Mouse (Mus musculus) heart, embryonic 11.5 days (tissue): ENCODE results near the gene 4430402I18Rik. TPM values are rescaled to one million over a fixed set of nuclear protein-coding genes. Genes with fewer than 3 reads are reported as not detected.
"Not testable (repeated sequence)": the region's sequence is repeated elsewhere in the genome, so short reads cannot be mapped to it uniquely, and the experiment has no call there.

Experiments
- ATAC-seq: fragments of 200-750 bp; cut with Nextera tagmentation; replicated peaks from 2 replicates; pipeline ENCODE4 v1.8.0; 2017; ENCODE audit warnings: moderate library complexity; ENCODE audit not compliant: insufficient number of reproducible peaks, low FRiP score, low TSS enrichment
- H3K27ac ChIP-seq: fragments of 300-500 bp; sonication (generic); 2 replicates; pipeline ENCODE4 v1.5.1; 2014; ENCODE audit warnings: mild to moderate bottlenecking, low read depth, low read length
- H3K27me3 ChIP-seq: fragments of 300-500 bp; sonication (generic); 2 replicates; pipeline ENCODE4 v1.6.1; 2014; ENCODE audit warnings: mild to moderate bottlenecking, low read length, mixed read lengths; ENCODE audit not compliant: control insufficient read depth, insufficient read depth
- H3K36me3 ChIP-seq: fragments of 300-500 bp; sonication (generic); 2 replicates; pipeline ENCODE4 v1.6.1; 2014; ENCODE audit warnings: mild to moderate bottlenecking, low read length, moderate library complexity, mixed read lengths; ENCODE audit not compliant: control insufficient read depth, insufficient read depth
- H3K4me1 ChIP-seq: fragments of 300-500 bp; sonication (generic); 2 replicates; pipeline ENCODE4 v1.6.1; 2014; ENCODE audit warnings: low read length; ENCODE audit not compliant: control insufficient read depth, insufficient read depth
- H3K4me2 ChIP-seq: fragments of 300-500 bp; sonication (generic); 2 replicates; pipeline ENCODE4 v1.6.1; 2014; ENCODE audit warnings: mild to moderate bottlenecking, moderate library complexity
- H3K4me3 ChIP-seq: fragments of 300-500 bp; sonication (generic); 2 replicates; pipeline ENCODE4 v1.5.1; 2014; ENCODE audit warnings: low read depth, low read length
- H3K9ac ChIP-seq: fragments of 300-500 bp; sonication (generic); 2 replicates; pipeline ENCODE4 v1.6.1; 2014; ENCODE audit warnings: mild to moderate bottlenecking, low read depth, low read length, moderate library complexity
- H3K9me3 ChIP-seq: fragments of 300-500 bp; sonication (generic); replicated peaks from 2 replicates; pipeline ENCODE4 v1.6.1; 2016; ENCODE audit warnings: low read length; ENCODE audit not compliant: control insufficient read depth
- WGBS: fragments of 180-500 bp; shearing (Covaris S2); extraction: QIAGEN DNeasy Blood & Tissue Kit; methylation state at CpG from one replicate; pipeline ENCODE4 v1.1.7; 2014; ENCODE audit not compliant: insufficient replicate concordance; 5-methylcytosine and 5-hydroxymethylcytosine counted together
- polyA plus RNA-seq: library from polyadenylated mRNA; unstranded; fragments of >200 nt; fragmentation: Nextera tagmentation; extraction: Ambion mirVana; gene quantifications from 2 replicates; pipeline ENCODE4 v1.2.1, GENCODE M21; 2014

4430402I18Rik gene
- polyA plus RNA-seq, 1 experiment from 2014 or later: 5.1 TPM

- 97% methylated on average over 16 of the region's 16 CpGs for WGBS
Observed at GRCm38 (mm10) chr19:29000321-29000720, 32.7 kb upstream of the 4430402I18Rik start.

DNA sequence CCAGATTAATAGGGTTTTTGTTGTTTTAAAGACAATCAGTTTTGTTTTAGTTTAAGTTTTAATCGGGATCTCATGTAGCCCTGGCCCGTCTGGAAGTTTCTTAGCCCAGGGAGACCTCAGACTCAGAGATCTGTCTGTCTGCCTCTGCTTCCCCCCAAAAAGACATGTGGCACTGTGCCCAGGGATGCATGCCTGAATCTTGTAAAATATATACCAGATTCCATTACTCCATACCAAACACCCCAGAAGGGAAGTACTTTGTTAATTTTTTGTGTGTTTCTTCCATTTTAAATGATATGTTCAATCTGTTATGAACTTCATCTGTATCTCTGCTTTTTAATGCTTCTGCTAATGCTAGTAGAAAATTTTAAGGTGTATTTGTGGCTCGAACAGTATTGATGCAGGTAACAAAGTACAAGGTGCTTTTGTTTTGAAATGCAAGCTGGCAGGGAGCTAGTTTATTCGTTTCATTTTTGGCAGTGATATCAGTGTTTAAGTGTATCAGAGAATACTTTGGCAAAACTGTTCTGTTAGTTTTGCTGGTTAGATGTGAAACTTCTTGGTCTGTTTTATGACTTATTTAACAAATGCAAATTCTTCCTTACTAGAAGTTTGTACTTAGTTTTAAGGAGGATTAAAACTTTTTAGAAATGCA, 30.5 kb upstream of the 4430402I18Rik start:
- no peak overlapping the region for H3K27ac ChIP-seq
- H3K36me3 ChIP-seq: peaks cover 28% of the 10 kb centered on the region
- no peaks in the 10 kb centered on the region for H3K27me3 ChIP-seq
- no peak overlapping the region for H3K4me3 ChIP-seq
- no peak overlapping the region for H3K9ac ChIP-seq
- no peaks in the 10 kb centered on the region for H3K9me3 ChIP-seq
- H3K4me2 ChIP-seq: no peak overlapping the region
- WGBS: 90% methylated on average over 4 of the region's 4 CpGs
- no peaks in the 10 kb centered on the region for H3K4me1 ChIP-seq
- no peak for ATAC-seq

More at GRCm38 (mm10) chr19:29000321-29000720, 32.7 kb upstream of the 4430402I18Rik start:
- H3K4me1 ChIP-seq, ATAC-seq, H3K4me3 ChIP-seq, H3K27me3 ChIP-seq, H3K27ac ChIP-seq, H3K9ac ChIP-seq, H3K9me3 ChIP-seq, H3K4me2 ChIP-seq: not testable (repeated sequence)
- H3K36me3 ChIP-seq: peaks cover 16% of the 10 kb centered on the region

GRCm38 (mm10) chr19:28995366-28995765, 27.8 kb upstream of the 4430402I18Rik start:
- Histone ChIP-seq H3K4me3 (no peak overlapping the region), H3K4me1 (peaks cover 8% of the 10 kb centered on the region; the same call in 1 of the 2 replicates), H3K9ac (no peak overlapping the region), H3K9me3 (no peaks in the 10 kb centered on the region), H3K4me2 (no peak overlapping the region), H3K36me3 (peaks cover 23% of the 10 kb centered on the region), H3K27ac (no peak overlapping the region), H3K27me3 (no peaks in the 10 kb centered on the region)
- no peak for ATAC-seq
- WGBS: 88% methylated on average over 5 of the region's 5 CpGs

DNA sequence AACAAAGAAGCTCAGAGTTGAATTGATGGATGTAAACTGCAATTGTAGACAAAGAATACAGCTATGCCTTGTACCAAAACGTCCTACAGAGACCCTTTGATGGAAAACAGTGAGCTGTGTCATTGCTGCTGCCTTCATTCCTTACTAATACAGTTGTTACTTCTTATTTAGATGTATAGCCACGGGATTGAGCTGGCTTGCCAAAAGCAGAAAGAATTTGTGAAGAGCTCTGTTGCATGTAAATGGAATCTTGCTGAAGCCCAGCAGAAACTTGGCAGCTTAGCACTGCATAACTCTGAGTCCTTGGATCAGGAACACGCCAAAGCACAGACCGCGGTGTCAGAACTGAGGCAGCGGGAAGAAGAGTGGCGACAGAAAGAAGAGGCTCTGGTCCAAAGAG, 27.3 kb upstream of the 4430402I18Rik start:
- Histone ChIP-seq H3K4me2 (no peak overlapping the region), H3K27me3 (no peaks in the 10 kb centered on the region), H3K27ac (no peak overlapping the region), H3K9ac (no peak overlapping the region), H3K4me3 (no peak overlapping the region), H3K9me3 (no peaks in the 10 kb centered on the region), H3K4me1 (peaks cover 8% of the 10 kb centered on the region; the same call in 1 of the 2 replicates), H3K36me3 (peaks cover 18% of the 10 kb centered on the region)
- no peak for ATAC-seq
- whole genome bisulfite sequencing: 88% methylated on average over 7 of the region's 7 CpGs

- Histone ChIP-seq H3K9ac (peak overlapping the region; percentile 93), H3K27ac (no peak overlapping the region), H3K4me3 (peak overlapping the region; percentile 77), H3K27me3 (no peaks in the 10 kb centered on the region), H3K4me1 (peaks cover 8% of the 10 kb centered on the region; the same call in 1 of the 2 replicates), H3K9me3 (no peaks in the 10 kb centered on the region), H3K4me2 (peak overlapping the region; percentile 67), H3K36me3 (peaks cover 16% of the 10 kb centered on the region)
- 72% methylated on average over 5 of the region's 5 CpGs for WGBS
- no peak for ATAC-seq
Observed at GRCm38 (mm10) chr19:28991391-28991790, 23.8 kb upstream of the 4430402I18Rik start.

DNA sequence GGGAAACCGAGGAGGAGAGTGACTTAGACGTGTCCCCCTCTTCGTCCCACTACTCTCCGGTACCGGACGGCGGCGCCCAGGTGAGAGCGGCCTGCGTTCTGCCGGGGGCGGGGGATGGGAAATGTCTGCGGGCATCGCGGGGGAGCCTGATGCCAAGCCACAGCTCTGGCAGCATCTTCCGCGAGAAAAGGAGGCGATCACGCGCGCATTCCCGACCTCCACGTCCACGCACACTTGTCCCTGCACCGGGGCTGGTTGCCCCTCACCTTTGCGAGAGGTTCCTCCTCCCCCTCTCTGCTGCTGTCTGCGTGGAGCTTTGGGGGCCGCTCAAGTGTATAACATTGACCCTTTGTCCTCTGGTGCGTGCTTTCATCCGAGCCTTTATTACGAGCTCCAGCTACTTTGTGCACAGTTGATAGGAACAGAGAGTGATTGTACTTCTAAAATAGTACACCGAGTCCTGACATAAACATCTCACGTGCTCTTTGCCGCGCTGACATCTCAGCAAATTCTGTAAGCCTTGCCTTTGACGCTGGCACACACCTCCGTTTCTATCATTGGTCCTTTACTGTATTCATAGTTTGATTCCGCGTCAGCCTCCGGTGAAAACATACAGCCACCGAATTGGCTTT, 23.1 kb upstream of the 4430402I18Rik start:
- H3K36me3 ChIP-seq: peaks cover 14% of the 10 kb centered on the region
- H3K4me2 ChIP-seq: peak overlapping the region; percentile 67
- under 1% methylated on average over 32 of the region's 41 CpGs for WGBS
- H3K4me3 ChIP-seq: peak overlapping the region; percentile 77
- H3K9me3 ChIP-seq: no peaks in the 10 kb centered on the region
- H3K27me3 ChIP-seq: no peaks in the 10 kb centered on the region
- peak overlapping the region; percentile 92 for H3K27ac ChIP-seq
- H3K9ac ChIP-seq: peak overlapping the region; percentile 93
- ATAC-seq: peak; percentile 58
- H3K4me1 ChIP-seq: peaks cover 8% of the 10 kb centered on the region; the same call in 1 of the 2 replicates

DNA sequence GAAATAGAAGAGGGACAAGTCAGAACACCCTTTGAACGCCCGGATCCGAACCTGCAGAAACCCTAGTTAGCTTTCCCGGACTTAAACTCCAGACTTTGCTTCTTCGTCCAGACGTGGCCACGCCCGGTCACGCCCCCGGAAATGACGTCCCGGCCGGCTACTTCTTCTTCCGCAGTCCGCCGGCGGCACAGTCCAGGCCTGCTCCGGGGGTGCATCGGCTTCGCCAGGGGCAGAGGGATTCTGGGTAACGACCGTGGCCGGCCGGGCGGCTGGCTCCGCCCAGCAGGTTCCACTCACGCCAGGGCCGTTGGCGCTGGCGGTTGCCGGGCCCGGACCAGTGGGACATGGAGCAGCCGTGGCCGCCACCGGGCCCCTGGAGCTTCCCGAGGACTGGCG, 22.6 kb upstream of the 4430402I18Rik start, which contains the start of gene Cdc37l1:
TSS of gene Cdc37l1 (plus strand) at position 159 of the 396 bp plus-strand sequence.
- H3K9me3 ChIP-seq: no peaks in the 10 kb centered on the region
- under 1% methylated on average over 37 of the region's 37 CpGs for WGBS
- H3K27me3 ChIP-seq: no peaks in the 10 kb centered on the region
- H3K4me2 ChIP-seq: peak within 1 kb of the TSS; percentile 67
- H3K4me1 ChIP-seq: peaks cover 8% of the 10 kb centered on the region; the same call in 1 of the 2 replicates
- peak within 1 kb of the TSS; percentile 92 for H3K27ac ChIP-seq
- peak within 1 kb of the TSS; percentile 77 for H3K4me3 ChIP-seq
- ATAC-seq: peak; percentile 98
- peak within 1 kb of the TSS; percentile 93 for H3K9ac ChIP-seq
- peaks cover 11% of the 10 kb centered on the region for H3K36me3 ChIP-seq

DNA sequence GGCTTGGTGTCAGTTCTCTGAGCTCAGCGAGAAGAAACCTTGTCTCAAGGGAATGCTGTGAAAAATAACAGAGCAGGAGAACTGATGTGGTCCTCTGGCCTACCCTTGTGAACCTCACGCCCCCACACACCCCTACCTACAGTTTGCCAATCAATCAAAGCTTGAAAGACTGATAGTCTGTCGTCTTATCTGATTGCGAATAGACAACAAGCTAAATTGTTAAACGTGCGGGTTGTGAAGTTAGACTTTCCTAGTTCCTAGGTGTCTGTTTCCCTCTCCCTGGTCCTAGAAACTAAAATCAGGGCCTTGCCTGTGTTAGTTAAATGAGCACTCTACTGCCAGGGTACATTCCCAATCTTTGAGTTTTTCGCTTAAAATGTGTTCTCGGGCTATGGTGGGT, 21.9 kb upstream of the 4430402I18Rik start:
- Histone ChIP-seq H3K9me3 (no peaks in the 10 kb centered on the region), H3K27ac (peak overlapping the region; percentile 92; the same call in 1 of the 2 replicates), H3K4me3 (peak overlapping the region; percentile 77), H3K4me2 (peak overlapping the region; percentile 67), H3K9ac (peak overlapping the region; percentile 93), H3K36me3 (peaks cover 5% of the 10 kb centered on the region), H3K4me1 (peaks cover 8% of the 10 kb centered on the region; the same call in 1 of the 2 replicates), H3K27me3 (no peaks in the 10 kb centered on the region)
- WGBS: 52% methylated on average over 8 of the region's 8 CpGs
- ATAC-seq: no peak
